Mouse (Mus musculus) hindbrain, embryonic 14.5 days (tissue): ENCODE measurements around the gene Ttll5. TPM values are rescaled to one million over a fixed set of nuclear protein-coding genes. Genes with fewer than 3 reads are reported as not detected.

Experiments
- ATAC-seq: fragments of 200-750 bp; cut with Nextera tagmentation; 2 replicates; pipeline ENCODE4 v1.8.0; 2017; ENCODE audit warnings: moderate number of reproducible peaks, mild to moderate bottlenecking, moderate TSS enrichment, moderate library complexity; ENCODE audit not compliant: low FRiP score
- DNase-seq: peaks from one replicate; pipeline ENCODE4 v3.0.0-alpha.2; 2015; ENCODE audit warnings: low spot score
- H3K27ac ChIP-seq: fragments of 300-500 bp; sonication (generic); 2 replicates; pipeline ENCODE4 v1.5.1; 2014; ENCODE audit warnings: mild to moderate bottlenecking, moderate library complexity
- H3K27me3 ChIP-seq: fragments of 300-500 bp; sonication (generic); 2 replicates; pipeline ENCODE4 v1.6.1; 2014; ENCODE audit warnings: mild to moderate bottlenecking, low read length, mixed read lengths; ENCODE audit not compliant: control insufficient read depth, insufficient read depth
- H3K36me3 ChIP-seq: fragments of 300-500 bp; sonication (generic); replicated peaks from 2 replicates; pipeline ENCODE4 v1.6.1; 2014; ENCODE audit not compliant: control insufficient read depth, insufficient read depth
- H3K4me1 ChIP-seq: fragments of 300-500 bp; sonication (generic); replicated peaks from 2 replicates; pipeline ENCODE4 v1.6.1; 2014; ENCODE audit warnings: antibody characterized with exemption, low read length, mixed read lengths; ENCODE audit not compliant: control insufficient read depth, insufficient read depth
- H3K4me2 ChIP-seq: fragments of 300-500 bp; sonication (generic); replicated peaks from 2 replicates; pipeline ENCODE4 v1.6.1; 2014; ENCODE audit warnings: mild to moderate bottlenecking, moderate library complexity
- H3K4me3 ChIP-seq: fragments of 300-500 bp; sonication (generic); replicated peaks from 2 replicates; pipeline ENCODE4 v1.5.1; 2014; ENCODE audit warnings: mild to moderate bottlenecking, low read length
- H3K9ac ChIP-seq: fragments of 300-500 bp; sonication (generic); 2 replicates; pipeline ENCODE4 v1.6.1; 2014
- H3K9me3 ChIP-seq: fragments of 300-500 bp; sonication (generic); 2 replicates; pipeline ENCODE4 v1.6.1; 2016; ENCODE audit warnings: low read length; ENCODE audit not compliant: control insufficient read depth
- WGBS: fragments of 180-500 bp; shearing (Covaris S2); extraction: QIAGEN DNeasy Blood & Tissue Kit; methylation state at CpG from one replicate; pipeline ENCODE4 v1.1.7; 2014; 5-methylcytosine and 5-hydroxymethylcytosine counted together
- polyA plus RNA-seq: library from polyadenylated mRNA; unstranded; fragments of >200 nt; fragmentation: Nextera tagmentation; extraction: Ambion mirVana; gene quantifications from 2 replicates; pipeline ENCODE4 v1.2.1, GENCODE M21; 2014

Gene Ttll5
- polyA plus RNA-seq, 1 experiment from 2014 or later: 14.4 TPM

DNA sequence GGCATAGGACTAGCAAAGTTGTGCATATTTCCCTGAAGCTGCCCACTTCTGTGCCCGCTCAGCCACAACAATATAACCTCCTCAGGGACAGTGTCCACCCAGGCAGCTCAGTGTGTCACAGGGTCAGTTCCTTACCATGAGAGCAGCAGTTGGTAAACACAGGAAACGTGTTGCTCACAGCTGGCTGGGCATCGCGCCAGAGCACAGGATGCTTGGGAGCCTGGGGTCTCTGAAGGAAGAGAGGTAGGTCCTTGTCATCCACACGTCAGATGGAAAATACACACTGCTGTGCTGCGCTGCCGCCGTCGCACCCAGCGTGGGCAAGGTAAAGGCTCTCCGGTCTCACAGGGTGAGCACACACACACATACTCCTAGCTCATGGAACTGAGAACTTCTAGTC lies 139.2 kb downstream of the Ttll5 start:
- 0 out of 2 replicates have a peak, but pooled peaks cover 4% of the 10 kb centered on the region for H3K4me1 ChIP-seq
- DNase-seq: no peak
- no peak overlapping the region for H3K27ac ChIP-seq
- no peaks in the 10 kb centered on the region for H3K9me3 ChIP-seq
- H3K27me3 ChIP-seq: no peaks in the 10 kb centered on the region
- no peak overlapping the region for H3K9ac ChIP-seq
- ATAC-seq: no peak
- H3K36me3 ChIP-seq: no peaks in the 10 kb centered on the region
- H3K4me3 ChIP-seq: no peak overlapping the region
- 83% methylated on average over 11 of the region's 11 CpGs for WGBS
- H3K4me2 ChIP-seq: no peak overlapping the region

DNA sequence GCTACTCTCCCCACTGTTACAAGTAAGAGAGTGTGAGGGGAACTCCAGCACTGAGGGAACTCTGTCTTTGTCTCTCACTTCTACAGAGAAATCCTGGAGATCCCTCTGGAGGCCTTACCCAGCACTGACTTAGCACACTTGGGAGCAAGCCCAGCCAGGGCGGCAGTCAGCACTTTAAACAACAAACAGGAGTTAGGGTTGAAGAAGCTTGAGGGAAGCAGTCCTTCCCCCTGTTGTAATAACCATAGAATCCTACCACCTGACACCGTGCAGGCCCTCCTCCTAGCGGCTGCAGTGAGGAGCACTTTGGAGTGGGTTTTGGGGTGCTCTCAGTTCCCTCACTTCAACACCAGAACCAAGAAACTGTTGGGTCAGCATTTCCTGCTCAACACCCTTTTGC lies 140.0 kb downstream of the Ttll5 start:
- Histone ChIP-seq H3K9me3 (no peaks in the 10 kb centered on the region), H3K36me3 (no peaks in the 10 kb centered on the region), H3K4me3 (no peak overlapping the region), H3K27me3 (no peaks in the 10 kb centered on the region), H3K27ac (no peak overlapping the region), H3K4me1 (0 out of 2 replicates have a peak, but pooled peaks cover 4% of the 10 kb centered on the region), H3K9ac (no peak overlapping the region), H3K4me2 (no peak overlapping the region)
- no peak for DNase-seq
- WGBS: 88% methylated on average over 3 of the region's 3 CpGs
- no peak for ATAC-seq

DNA sequence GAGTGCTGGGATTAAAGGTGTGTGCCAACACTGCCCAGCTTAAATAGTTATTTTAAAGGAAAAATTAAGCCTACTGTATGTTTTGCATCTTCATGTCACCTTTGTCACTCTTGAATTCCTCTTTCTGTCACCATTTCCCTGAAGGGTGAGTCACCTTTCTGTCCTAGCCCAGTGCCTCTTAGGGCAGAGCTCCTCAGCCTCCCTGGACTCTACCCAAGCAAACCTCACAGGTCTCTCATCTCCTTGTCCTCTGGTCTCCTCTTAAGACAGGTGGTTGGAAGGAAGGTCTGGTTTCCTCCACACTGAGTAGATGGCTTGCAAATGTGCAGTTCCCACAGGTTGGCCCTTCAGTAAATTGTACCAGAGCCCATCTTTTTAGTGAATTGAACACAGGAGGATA lies 143.4 kb downstream of the Ttll5 start:
- no peaks in the 10 kb centered on the region for H3K4me1 ChIP-seq
- no peak overlapping the region for H3K4me3 ChIP-seq
- H3K4me2 ChIP-seq: no peak overlapping the region
- H3K9ac ChIP-seq: no peak overlapping the region
- no peaks in the 10 kb centered on the region for H3K9me3 ChIP-seq
- H3K36me3 ChIP-seq: no peaks in the 10 kb centered on the region
- H3K27me3 ChIP-seq: no peaks in the 10 kb centered on the region
- ATAC-seq: no peak
- no peak overlapping the region for H3K27ac ChIP-seq
- no peak for DNase-seq

DNA sequence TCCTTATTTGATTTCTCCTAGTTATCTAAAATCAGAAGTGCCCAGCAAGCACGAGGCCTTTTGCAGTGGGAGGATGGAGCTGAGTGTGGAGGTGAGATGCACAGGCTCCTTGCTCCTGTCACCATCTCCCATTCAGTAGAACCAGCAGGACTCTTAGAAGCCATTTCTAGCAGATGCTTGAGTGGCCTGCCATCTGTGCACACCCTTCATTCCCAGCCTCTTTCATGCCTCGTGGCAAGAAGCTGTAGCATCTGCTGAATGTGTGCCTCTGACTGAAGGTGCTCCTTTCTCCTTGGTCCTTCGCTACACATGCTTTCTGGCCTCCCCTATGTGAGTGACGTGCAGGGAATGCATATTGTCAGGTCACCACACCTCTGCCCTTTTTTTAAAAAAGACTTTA lies 143.9 kb downstream of the Ttll5 start:
- H3K9ac ChIP-seq: no peak overlapping the region
- no peaks in the 10 kb centered on the region for H3K36me3 ChIP-seq
- DNase-seq (no peak), ATAC-seq (no peak)
- no peaks in the 10 kb centered on the region for H3K27me3 ChIP-seq
- no peak overlapping the region for H3K27ac ChIP-seq
- no peaks in the 10 kb centered on the region for H3K4me1 ChIP-seq
- WGBS: 72% methylated on average over 4 of the region's 4 CpGs
- no peak overlapping the region for H3K4me3 ChIP-seq
- no peaks in the 10 kb centered on the region for H3K9me3 ChIP-seq
- no peak overlapping the region for H3K4me2 ChIP-seq

DNA sequence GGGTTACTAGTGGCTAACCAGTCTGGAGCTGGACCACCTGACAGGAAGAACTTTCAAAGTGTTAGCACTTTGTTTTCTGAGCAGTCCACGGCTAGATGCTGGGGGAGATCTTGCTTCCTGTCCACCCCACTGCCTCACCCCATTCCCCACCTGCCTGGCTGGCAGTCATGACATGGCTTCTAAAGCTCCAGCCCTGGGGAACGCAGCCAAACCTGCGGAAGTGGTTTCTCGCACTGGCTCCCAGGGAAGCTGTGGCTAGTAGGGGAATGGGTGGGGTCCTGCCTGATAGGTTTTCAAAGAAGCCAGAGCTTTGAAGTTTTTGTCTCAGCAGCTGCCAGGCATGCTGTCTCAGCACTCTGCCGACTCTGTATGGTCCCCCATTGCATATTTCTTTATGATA lies 145.1 kb downstream of the Ttll5 start:
- Histone ChIP-seq H3K27ac (no peak overlapping the region), H3K4me3 (no peak overlapping the region), H3K9ac (no peak overlapping the region), H3K4me2 (no peak overlapping the region), H3K27me3 (no peaks in the 10 kb centered on the region), H3K9me3 (no peaks in the 10 kb centered on the region), H3K4me1 (no peaks in the 10 kb centered on the region), H3K36me3 (no peaks in the 10 kb centered on the region)
- WGBS: 64% methylated on average over 5 of the region's 5 CpGs
- no peak for DNase-seq
- ATAC-seq: no peak

DNA sequence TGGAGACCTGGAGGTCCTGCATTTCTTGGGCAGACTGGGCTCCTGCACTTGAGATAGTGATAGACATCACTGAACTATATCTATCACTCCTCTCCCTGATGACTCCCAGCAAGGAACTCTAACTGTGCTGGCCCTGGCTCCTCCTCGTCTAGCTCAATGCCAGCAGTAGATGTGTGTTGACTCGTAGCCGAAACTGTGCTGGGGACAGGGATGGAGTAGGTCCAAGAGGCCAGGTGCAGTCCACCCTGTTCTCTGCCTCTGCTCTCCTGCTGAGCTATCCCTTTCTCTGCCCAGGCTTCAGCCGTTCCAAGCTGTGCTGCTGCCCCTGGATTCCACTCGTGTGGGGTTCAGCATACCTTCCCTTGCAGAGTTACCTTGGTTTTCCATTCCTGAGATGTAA lies 145.7 kb downstream of the Ttll5 start:
- no peak overlapping the region for H3K4me2 ChIP-seq
- H3K4me3 ChIP-seq: no peak overlapping the region
- no peaks in the 10 kb centered on the region for H3K27me3 ChIP-seq
- DNase-seq (no peak), ATAC-seq (no peak)
- no peaks in the 10 kb centered on the region for H3K9me3 ChIP-seq
- H3K36me3 ChIP-seq: no peaks in the 10 kb centered on the region
- H3K9ac ChIP-seq: no peak overlapping the region
- H3K4me1 ChIP-seq: no peaks in the 10 kb centered on the region
- H3K27ac ChIP-seq: no peak overlapping the region
- 79% methylated on average over 5 of the region's 5 CpGs for WGBS

DNA sequence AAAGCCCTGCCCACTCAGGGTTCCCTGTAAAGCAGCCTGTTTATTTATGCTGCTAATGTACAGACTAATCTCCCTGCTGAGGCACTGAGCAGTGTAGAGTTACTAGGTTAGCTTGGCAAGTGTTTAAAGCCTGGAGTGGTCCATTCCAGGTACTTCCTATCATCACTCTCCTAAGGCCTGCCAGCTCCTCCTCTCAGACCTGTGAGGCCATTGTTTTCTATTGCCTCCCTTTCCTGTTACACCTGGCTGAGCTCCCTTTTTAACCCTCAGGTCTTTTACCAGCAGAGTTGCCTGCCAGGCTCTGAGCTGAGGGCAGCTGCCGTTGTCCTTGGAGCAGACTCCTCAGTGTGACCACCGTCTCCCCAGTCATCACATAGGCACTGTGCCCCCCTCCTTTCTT lies 146.3 kb downstream of the Ttll5 start:
- Histone ChIP-seq H3K27ac (no peak overlapping the region), H3K4me2 (no peak overlapping the region)

DNA sequence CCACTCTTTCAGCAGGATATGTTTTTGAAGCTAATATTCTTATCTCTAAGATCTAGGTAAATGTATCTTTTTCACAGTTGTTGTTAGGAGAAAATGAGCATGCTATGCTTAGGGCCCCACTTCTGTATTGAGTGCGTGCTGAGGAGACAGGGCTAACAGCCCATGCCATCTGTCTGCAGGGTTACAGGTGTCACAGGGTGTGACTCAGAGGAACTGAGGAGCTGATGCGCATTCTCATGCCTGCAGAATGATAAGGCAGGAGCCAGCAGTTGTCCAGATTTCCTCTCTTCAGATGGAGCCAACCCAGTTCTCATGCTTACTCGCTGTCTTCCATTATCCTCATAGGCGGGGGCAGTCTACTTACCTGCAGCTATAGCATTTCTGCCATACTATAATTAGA lies 147.2 kb downstream of the Ttll5 start:
- ATAC-seq (no peak), DNase-seq (no peak)
- Histone ChIP-seq H3K36me3 (no peaks in the 10 kb centered on the region), H3K9ac (no peak overlapping the region), H3K4me1 (no peaks in the 10 kb centered on the region), H3K9me3 (no peaks in the 10 kb centered on the region), H3K4me2 (no peak overlapping the region), H3K4me3 (no peak overlapping the region), H3K27me3 (no peaks in the 10 kb centered on the region), H3K27ac (no peak overlapping the region)
- WGBS: 87% methylated on average over 4 of the region's 4 CpGs

More for the DNA sequence above, 146.3 kb downstream of the Ttll5 start:
- H3K27me3 ChIP-seq: no peaks in the 10 kb centered on the region
- no peaks in the 10 kb centered on the region for H3K36me3 ChIP-seq
- no peaks in the 10 kb centered on the region for H3K9me3 ChIP-seq
- H3K4me3 ChIP-seq: no peak overlapping the region
- WGBS: 66% methylated on average over 2 of the region's 2 CpGs
- no peak overlapping the region for H3K9ac ChIP-seq
- H3K4me1 ChIP-seq: no peaks in the 10 kb centered on the region
- ATAC-seq: no peak
- DNase-seq: no peak

DNA sequence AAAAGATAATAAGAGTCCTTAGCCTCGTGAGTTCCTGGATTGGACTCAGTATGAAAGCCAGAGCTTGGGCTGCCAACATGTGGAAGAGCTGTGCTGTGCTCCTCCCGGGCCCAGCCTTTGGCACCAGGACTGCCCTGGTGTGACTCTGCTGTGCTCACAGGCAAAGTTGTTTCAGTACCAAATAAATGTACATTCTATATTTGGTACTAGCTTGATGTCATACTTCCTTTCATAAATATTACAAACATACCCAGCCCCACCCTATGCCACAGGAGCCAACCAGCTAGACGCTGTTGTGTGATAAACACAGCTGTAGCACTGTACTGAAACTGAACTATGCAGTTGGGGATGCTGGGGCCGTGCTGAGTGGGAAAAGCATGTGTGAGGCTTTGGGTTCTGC lies 149.1 kb downstream of the Ttll5 start:
- no peaks in the 10 kb centered on the region for H3K4me1 ChIP-seq
- H3K4me2 ChIP-seq: no peak overlapping the region
- no peaks in the 10 kb centered on the region for H3K27me3 ChIP-seq
- no peak overlapping the region for H3K27ac ChIP-seq
- H3K9me3 ChIP-seq: no peaks in the 10 kb centered on the region
- no peak overlapping the region for H3K9ac ChIP-seq
- 78% methylated on average over 4 of the region's 4 CpGs for WGBS
- DNase-seq: no peak
- no peak overlapping the region for H3K4me3 ChIP-seq
- no peaks in the 10 kb centered on the region for H3K36me3 ChIP-seq
- ATAC-seq: no peak

DNA sequence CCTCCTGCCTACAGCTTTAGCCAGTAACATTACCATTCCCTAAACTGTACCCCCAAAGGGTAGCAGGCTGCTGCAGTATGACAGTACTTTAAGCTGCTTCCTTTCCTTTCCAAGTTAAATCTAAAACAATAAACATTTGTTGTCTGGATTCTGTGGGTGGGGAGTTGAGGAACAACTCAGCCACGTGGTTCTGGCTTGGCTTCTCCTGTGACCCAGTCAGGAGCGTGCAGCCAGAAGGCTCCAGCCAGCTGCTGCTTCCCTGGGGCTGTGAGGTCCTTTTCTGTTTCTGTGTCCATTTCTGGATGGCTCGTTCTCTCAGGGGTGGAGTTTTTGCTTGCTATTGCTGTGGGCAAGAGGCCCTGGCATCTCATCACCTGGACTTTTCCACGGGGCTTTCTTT lies 149.6 kb downstream of the Ttll5 start:
- H3K4me1 ChIP-seq: no peaks in the 10 kb centered on the region
- H3K4me3 ChIP-seq: no peak overlapping the region
- no peak overlapping the region for H3K4me2 ChIP-seq
- no peak overlapping the region for H3K9ac ChIP-seq
- no peaks in the 10 kb centered on the region for H3K36me3 ChIP-seq
- no peak overlapping the region for H3K27ac ChIP-seq
- DNase-seq (no peak), ATAC-seq (no peak)
- H3K27me3 ChIP-seq: no peaks in the 10 kb centered on the region
- WGBS: 58% methylated on average over 4 of the region's 4 CpGs
- H3K9me3 ChIP-seq: no peaks in the 10 kb centered on the region
